Mouse (Mus musculus): ENCODE results near the gene Skil.

DNA sequence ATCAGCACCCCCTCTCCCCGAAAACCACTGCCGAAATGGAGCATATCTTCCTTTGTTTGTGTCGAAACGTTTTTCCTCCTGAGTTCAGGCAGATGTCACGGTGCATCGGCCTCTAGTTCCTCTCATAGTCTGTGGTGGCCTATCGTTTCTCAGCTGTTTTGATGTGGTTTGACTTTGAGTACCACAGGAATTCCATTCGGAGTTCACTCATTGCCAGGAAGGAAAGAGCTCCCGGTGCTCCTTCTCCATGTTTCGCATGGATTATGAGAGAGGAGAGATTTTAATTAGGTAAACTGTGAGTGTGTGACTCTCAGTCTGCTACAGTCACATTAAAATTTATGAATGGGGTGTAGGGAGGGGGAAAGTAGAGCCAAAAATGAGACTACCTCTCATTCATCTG, 65.2 kb downstream of the Skil start:
- TF ChIP-seq TCF3 (IDR thresholded peaks at IDR 0.05; ENCODE audit: insufficient read length, low read depth) (no peak), SRF (IDR thresholded peaks at IDR 0.05; ENCODE audit: control insufficient read depth, insufficient read length, low read depth) (no peak)

Data from myocyte (in vitro differentiated cells).